Mouse (Mus musculus) bone marrow macrophage, adult 2 months (primary cell): ENCODE results near the gene Gm10100. TPM values are rescaled to one million over a fixed set of nuclear protein-coding genes. Genes with fewer than 3 reads are reported as not detected.
"Not testable (repeated sequence)": the region's sequence is repeated elsewhere in the genome, so short reads cannot be mapped to it uniquely, and the experiment has no call there.

Experiments
- H3K27ac ChIP-seq: 2 replicates; pipeline ENCODE4 v1.5.1; 2012; ENCODE audit warnings: low read depth, low read length; ENCODE audit not compliant: insufficient read depth
- H3K4me1 ChIP-seq: 2 replicates; pipeline ENCODE4 v1.6.1; 2012; ENCODE audit warnings: low read length; ENCODE audit not compliant: control insufficient read depth, insufficient read depth
- H3K4me3 ChIP-seq: 2 replicates; pipeline ENCODE4 v1.5.1; 2012; ENCODE audit warnings: mild to moderate bottlenecking, low read length, moderate library complexity; ENCODE audit not compliant: insufficient read depth
- CTCF ChIP-seq: IDR thresholded peaks from 2 replicates; pipeline ENCODE4 v1.5.1; 2012; ENCODE audit warnings: low read depth, mild to moderate bottlenecking, low read length, moderate library complexity
- POLR2A ChIP-seq: IDR thresholded peaks from 2 replicates; pipeline ENCODE4 v1.6.1; 2012; ENCODE audit warnings: mild to moderate bottlenecking, low read depth, low read length, borderline replicate concordance
- polyA plus RNA-seq: library from polyadenylated mRNA; stranded (reverse); fragments of >200 nt; gene quantifications from 2 replicates; pipeline ENCODE4 v1.2.4, GENCODE M21; 2012; ENCODE audit not compliant: missing spikeins, insufficient read depth, insufficient read length

Gm10100 gene
- polyA plus RNA-seq, 1 experiment, result not detected

DNA sequence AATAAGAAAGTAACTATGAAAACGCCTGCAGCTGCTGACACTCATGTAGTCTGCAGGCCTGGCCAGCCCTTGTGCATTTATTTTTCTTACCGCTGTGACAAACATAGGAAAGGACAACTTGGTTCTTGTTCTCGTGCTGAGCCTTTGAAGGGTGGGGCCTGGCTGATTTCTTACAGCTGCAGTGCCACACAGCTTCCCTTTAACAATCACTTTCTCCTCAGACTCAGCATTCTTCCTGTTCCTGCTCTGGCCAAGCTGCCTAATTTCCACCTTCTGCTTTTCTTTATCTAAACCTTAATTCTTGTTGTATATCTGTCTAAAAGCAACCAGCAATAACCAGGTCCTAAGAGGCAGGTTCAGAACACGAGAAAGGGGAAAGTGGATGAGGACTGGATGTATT, 12.6 kb upstream of the Gm10100 start:
- TF ChIP-seq POLR2A, result no peak
- no peak for TF ChIP-seq CTCF
- Histone ChIP-seq H3K27ac (peak overlapping the region; percentile 55), H3K4me3 (peak overlapping the region; percentile 26; the same call in 1 of the 2 replicates), H3K4me1 (peaks cover 15% of the 10 kb centered on the region)

DNA sequence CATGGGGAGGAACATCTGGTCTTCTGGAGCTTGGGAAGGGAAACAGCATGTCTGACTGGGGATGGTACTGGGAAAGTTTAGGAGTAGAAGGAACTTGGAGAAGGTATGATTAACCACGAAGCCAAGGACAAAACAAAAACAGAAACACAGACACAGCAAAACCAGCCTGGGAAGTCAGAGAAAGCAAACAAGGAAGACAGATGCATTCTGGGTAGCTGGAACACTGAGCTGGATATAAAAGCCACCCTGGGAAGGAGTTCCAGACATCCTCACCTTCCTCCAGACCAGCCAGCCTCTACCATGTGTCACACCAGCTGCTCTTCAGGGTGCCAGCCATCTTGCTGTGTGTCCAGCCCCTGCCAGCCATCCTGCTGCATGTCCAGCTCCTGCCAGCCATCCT, 10.8 kb upstream of the Gm10100 start, which contains the start of gene Gm10142:
Gene Gm10142 (plus strand): TSS at position 301 of the 400 bp plus-strand sequence.
- Histone ChIP-seq H3K4me1 (peaks cover 15% of the 10 kb centered on the region), H3K27ac (no peak within 1 kb of the TSS), H3K4me3 (no peak within 1 kb of the TSS)
- TF ChIP-seq CTCF, result no peak
- no peak for TF ChIP-seq POLR2A

DNA sequence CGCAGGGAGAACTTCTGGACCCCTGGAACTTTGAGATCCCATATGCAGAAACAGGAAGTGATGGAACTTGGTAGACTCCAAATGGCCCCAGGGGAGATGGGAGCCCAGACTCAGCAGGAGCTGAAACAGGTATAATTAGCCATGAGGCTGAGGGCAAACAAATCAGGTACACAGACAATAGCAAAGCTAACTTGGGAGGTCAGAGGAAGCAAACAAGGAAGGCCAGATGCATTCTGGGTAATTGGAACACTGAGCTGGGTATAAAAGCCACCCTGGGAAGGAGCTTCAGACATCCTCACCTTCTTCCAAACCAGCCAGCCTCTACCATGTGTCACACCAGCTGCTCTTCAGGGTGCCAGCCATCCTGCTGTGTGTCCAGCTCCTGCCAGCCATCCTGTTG, 6.0 kb upstream of the Gm10100 start, which contains the start of gene Krtap12-1:
Gene Krtap12-1 (plus strand): TSS at position 301 of the 400 bp plus-strand sequence.
- H3K27ac ChIP-seq, H3K4me1 ChIP-seq, H3K4me3 ChIP-seq: not testable (repeated sequence)

DNA sequence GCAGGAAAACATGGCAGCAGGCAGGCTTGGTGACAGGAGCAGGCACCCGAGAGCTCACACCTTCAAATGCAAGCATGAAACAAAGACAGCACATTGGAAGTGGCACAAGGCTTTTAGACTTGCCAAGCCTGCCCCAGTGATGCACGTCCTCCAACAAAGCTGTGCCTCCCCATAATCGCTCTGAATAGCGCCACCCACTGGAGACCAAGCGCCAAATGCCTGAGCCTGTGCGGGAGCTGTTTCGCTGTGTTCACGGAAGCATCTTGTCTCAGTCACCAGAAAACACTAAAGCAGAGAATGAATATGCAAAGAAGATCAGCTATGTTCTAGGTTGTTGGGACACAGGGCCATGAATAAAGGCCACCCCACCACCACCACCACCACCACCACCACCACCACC, 1.4 kb upstream of the Gm10100 start:
- Histone ChIP-seq H3K4me1 (no peaks in the 10 kb centered on the region), H3K27ac (no peak overlapping the region), H3K4me3 (no peak overlapping the region)
- TF ChIP-seq CTCF, result no peak
- TF ChIP-seq POLR2A, result no peak

DNA sequence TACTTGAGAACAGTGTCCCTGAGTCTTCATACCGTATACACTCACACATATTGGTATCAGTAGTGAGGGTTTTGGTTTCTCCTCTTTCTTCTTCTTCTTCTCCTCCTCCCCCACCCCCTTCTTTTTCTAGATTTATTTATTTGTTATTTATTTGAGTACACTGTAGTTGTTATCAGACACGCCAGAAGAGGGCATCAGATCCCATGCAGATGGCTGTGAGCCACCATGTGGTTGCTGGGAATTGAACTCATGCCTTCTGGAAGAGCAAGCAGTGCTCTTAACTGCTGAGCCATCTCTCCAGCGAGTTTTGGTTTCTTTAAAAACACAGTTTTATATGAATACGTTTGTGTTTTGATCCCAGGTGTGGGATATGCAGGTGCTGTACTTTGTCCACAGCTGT, 2.0 kb downstream of the Gm10100 start:
- no peak overlapping the region for H3K27ac ChIP-seq
- no peak for TF ChIP-seq POLR2A
- no peak for TF ChIP-seq CTCF
- H3K4me3 ChIP-seq, result no peak overlapping the region
- no peaks in the 10 kb centered on the region for H3K4me1 ChIP-seq

DNA sequence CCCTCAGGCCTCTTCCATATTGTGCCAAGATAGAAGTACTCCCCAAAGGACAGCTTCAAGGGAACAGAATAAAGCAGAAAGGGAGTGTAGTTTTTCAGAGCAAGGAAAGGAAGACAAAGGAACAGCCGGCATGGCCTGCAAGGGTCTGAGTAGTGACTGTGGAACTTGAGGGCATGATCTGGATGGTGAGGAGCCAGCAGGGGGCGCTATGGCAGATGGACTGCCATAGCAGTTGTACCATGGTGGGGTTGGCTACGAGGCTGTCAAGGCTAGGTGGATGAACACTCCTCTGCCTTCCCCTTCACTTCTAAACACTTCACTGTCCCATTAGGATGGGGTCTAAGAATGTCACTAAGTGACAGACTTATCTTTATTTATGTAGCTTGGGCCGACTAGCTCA, 3.0 kb downstream of the Gm10100 start:
- Histone ChIP-seq H3K4me3 (no peak overlapping the region), H3K4me1 (no peaks in the 10 kb centered on the region), H3K27ac (no peak overlapping the region)
- TF ChIP-seq CTCF (peak; percentile 44; the same call in 1 of the 2 replicates), POLR2A (no peak)

DNA sequence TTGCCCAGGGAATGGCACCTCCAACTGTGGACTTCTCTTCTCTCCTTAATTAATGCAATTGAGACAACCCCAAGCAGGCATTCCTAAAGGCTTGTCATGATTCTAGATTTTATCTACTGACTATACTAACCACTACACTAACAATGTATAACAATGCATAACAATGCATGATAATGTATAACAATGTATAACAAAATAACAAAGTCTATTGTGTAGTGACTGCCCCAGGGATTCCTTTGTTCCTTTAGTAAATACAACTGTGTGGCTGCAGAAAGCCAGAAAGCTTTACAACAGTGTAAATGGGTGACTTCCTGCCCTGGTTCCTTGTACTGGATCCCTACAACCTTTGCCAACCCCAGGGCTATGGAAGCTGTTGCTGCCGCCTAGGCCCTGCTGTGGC, 9.6 kb downstream of the Gm10100 start:
- no peak overlapping the region for H3K27ac ChIP-seq
- H3K4me3 ChIP-seq, result no peak overlapping the region
- H3K4me1 ChIP-seq, result peaks cover 3% of the 10 kb centered on the region; the same call in 1 of the 2 replicates
- TF ChIP-seq CTCF (no peak), POLR2A (no peak)

DNA sequence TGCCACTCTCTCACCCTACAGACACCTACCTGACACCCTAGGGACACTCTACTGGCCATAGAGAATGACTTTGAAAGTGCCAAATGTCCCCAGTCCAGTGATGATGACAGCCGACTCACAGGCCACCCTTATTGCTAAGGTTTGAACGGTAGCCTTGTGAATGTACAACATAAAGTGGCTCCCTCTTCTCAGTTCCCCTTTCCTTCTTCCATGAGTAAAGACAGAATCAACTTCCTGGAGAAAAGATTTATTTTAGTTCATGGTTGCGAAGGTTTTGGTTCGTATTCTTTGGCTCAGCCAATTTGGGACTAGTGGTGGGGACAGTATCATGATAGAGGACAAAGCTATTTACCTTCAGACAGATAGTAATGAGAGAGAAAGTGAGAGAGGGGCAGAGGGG, 12.6 kb downstream of the Gm10100 start:
- Histone ChIP-seq H3K4me1 (peaks cover 3% of the 10 kb centered on the region; the same call in 1 of the 2 replicates), H3K4me3 (no peak overlapping the region), H3K27ac (no peak overlapping the region)
- no peak for TF ChIP-seq CTCF
- no peak for TF ChIP-seq POLR2A

DNA sequence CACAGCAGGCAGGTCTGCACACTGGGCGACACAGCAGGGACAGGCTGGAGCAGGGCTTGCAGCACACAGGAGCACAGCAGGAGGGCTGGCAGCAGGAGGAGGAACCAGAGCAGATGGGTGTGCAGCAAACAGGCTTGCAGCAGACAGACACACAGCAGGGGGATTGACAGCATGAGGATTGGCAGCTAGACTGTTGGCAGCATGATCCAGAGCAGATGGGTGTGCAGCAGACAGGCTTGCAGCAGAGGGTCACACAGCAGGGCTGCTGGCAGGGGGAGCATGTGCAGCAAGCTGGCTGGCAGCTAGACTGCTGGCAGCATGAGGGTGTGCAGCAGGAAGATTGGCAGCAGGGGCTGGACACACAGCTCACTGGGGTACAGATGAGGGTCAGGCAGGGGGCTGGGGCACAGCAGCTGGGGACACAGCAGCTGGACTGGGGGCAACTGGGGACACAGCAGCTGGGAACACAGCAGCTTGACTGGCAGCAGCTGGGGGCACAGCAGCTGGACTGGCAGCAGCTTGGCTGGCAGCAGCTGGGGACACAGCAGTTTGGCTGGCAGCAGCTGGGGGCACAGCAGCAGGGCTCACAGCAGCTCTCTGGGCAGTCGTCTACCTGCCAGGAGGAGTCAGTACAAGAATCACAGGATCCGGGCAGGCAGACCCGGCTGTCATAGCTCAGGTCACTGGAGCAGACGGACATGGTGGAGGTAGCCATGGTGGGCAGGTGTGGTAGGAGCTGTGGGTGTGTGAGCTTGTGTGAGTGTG, 15.8 kb downstream of the Gm10100 start, which contains the start of gene Gm18596:
Gene Gm18596 (minus strand): TSS at position 715 of the 765 bp plus-strand sequence.
- H3K27ac ChIP-seq, H3K4me3 ChIP-seq, H3K4me1 ChIP-seq: not testable (repeated sequence)

DNA sequence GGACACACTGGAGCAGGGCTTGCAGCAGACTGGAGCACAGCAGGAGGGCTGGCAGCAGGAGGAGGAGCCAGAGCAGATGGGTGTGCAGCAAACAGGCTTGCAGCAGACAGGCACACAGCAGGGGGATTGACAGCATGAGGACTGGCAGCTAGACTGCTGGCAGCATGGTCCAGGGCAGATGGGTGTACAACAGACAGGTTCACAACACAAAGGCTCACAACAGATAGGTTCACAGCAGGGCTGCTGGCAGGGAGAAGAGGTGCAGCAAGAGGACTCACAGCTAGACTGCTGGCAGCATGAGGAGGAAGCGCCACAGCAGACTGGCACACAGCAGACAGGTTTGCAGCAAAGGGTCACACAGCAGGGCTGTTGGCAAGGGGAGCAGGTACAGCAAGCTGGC, 24.4 kb downstream of the Gm10100 start:
- H3K4me1 ChIP-seq, H3K27ac ChIP-seq, H3K4me3 ChIP-seq: not testable (repeated sequence)

DNA sequence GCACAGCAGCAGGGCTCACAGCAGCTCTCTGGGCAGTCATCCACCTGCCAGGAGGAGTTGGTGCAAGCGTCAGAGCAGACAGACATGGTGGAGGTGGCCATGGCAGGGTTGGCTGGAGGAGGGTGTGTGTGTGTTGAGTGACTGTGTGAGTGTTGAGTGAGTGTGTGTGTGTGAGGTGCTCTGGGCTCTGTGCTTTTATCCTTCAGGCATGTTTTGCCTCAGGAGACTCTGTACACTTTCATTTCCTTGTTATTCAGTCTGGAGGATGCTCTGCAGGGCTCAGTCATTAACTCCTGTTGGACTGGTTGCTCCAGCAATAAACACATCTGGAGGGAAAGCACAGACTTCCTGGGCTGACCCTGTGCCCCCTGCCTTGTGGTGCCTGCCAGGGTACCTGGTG, 25.0 kb downstream of the Gm10100 start, which contains the start of gene Gm9736:
Gene Gm9736 (minus strand): TSS at position 101 of the 400 bp plus-strand sequence.
- H3K27ac ChIP-seq, H3K4me1 ChIP-seq, H3K4me3 ChIP-seq: not testable (repeated sequence)

DNA sequence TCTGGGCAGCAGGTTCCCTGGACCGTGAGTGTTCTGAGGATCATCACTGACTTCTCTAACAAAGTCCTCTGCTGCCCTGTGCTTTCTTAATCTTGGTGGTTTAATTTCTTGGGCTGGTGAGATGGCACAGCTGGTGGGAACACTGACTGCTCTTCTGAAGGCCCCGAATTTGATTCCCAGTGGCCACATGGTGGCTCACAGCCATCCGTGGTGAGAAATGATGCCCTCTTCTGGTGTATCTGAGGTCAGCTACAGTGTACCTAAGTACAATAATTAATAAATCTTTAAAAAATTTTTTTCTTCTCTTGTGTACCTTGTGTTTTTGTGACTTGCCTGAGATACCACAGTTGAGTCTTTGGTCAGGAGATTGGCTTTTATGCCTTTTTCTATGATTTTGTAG, 26.0 kb downstream of the Gm10100 start:
- not testable (repeated sequence) for H3K27ac ChIP-seq, H3K4me3 ChIP-seq, H3K4me1 ChIP-seq
